Mouse (Mus musculus) lung, embryonic 16.5 days (tissue): ENCODE measurements at regions not wholly inside any gene's neighbourhood (a gene's known extent, or its start where the extent isn't known, plus 50 kb on each side); places are given as distances from the start of the nearest gene placed in this dataset.

Source experiments
- ATAC-seq: fragments of 200-750 bp; cut with Nextera tagmentation; 2 replicates; pipeline ENCODE4 v1.8.0; 2017; ENCODE audit warnings: low read depth, mild to moderate bottlenecking, moderate library complexity
- H3K27ac ChIP-seq: fragments of 300-500 bp; sonication (generic); 2 replicates; pipeline ENCODE4 v1.5.1; 2014; ENCODE audit warnings: mild to moderate bottlenecking, control low read depth, low read length
- H3K27me3 ChIP-seq: fragments of 300-500 bp; sonication (generic); 2 replicates; pipeline ENCODE4 v1.6.1; 2014; ENCODE audit warnings: low read depth, low read length, mixed read lengths; ENCODE audit not compliant: control insufficient read depth, insufficient read depth
- H3K36me3 ChIP-seq: fragments of 300-500 bp; sonication (generic); 2 replicates; pipeline ENCODE4 v1.6.1; 2014; ENCODE audit warnings: low read length; ENCODE audit not compliant: control insufficient read depth, insufficient read depth
- H3K4me1 ChIP-seq: fragments of 300-500 bp; sonication (generic); replicated peaks from 2 replicates; pipeline ENCODE4 v1.6.1; 2014; ENCODE audit warnings: low read length, mixed read lengths; ENCODE audit not compliant: control insufficient read depth, insufficient read depth
- H3K4me2 ChIP-seq: fragments of 300-500 bp; sonication (generic); 2 replicates; pipeline ENCODE4 v1.6.1; 2014; ENCODE audit warnings: low read depth, low read length, control low read depth
- H3K4me3 ChIP-seq: fragments of 300-500 bp; sonication (generic); 2 replicates; pipeline ENCODE4 v1.5.1; 2014; ENCODE audit warnings: mild to moderate bottlenecking, low read length, control low read depth
- H3K9ac ChIP-seq: fragments of 300-500 bp; sonication (generic); 2 replicates; pipeline ENCODE4 v1.6.1; 2014; ENCODE audit warnings: low read length, control low read depth
- H3K9me3 ChIP-seq: fragments of 300-500 bp; sonication (generic); 2 replicates; pipeline ENCODE4 v1.6.1; 2016; ENCODE audit warnings: low read length; ENCODE audit not compliant: control insufficient read depth
- WGBS: fragments of 180-500 bp; shearing (Covaris S2); extraction: QIAGEN DNeasy Blood & Tissue Kit; methylation state at CpG from one replicate; pipeline ENCODE4 v1.1.7; 2014; 5-methylcytosine and 5-hydroxymethylcytosine counted together

DNA sequence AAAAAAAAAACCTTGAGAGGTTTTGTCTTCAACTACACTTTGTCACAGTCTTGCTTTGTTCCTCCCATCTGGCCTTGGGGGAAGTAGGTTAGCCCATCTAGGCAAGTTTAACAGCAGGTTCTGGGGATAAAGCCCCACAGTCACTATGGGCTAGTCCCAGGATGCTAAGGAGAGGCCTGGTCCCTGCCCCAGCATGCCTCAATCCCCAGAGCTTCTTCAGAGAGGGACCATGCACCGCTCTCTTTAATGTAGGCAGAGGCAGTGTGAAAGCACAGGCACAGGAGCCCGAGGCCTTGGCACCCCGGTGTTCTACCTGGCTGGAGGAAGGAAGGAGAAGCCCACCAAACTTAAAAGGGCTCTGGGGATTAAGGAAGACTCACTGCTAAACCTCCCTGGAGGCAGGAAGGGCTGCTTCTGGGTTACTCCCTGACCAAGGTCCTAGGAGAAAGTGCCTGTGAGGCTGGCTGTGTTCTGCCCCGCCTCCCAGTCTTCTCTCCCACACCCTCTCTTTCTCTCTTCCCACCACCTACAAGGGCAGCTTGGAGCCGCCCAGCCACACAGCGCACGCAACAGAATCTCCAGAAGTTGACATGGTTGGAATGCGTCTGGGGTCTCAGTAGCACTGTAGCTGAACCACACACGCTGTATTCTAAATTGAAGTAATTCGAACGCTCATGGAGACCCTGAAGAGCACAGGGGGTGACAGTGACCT lies 633.5 kb downstream of the Zfp706 start:
- Histone ChIP-seq H3K36me3 (no peaks in the 10 kb centered on the region), H3K4me2 (peak overlapping the region; percentile 90), H3K4me1 (peaks cover 21% of the 10 kb centered on the region), H3K9ac (peak overlapping the region; percentile 70), H3K4me3 (peak overlapping the region; percentile 53), H3K27me3 (no peaks in the 10 kb centered on the region), H3K9me3 (no peaks in the 10 kb centered on the region), H3K27ac (peak overlapping the region; percentile 99)
- peak; percentile 86 for ATAC-seq
- WGBS: 8% methylated on average over 11 of the region's 11 CpGs

GRCm38 (mm10) chr15:36373481-36373880 lies 634.1 kb downstream of the Zfp706 start:
- H3K4me3 ChIP-seq: no peak overlapping the region
- peak overlapping the region; percentile 99 for H3K27ac ChIP-seq
- 0 out of 2 replicates have a peak, but pooled peaks have one; percentile 12 for ATAC-seq
- no peaks in the 10 kb centered on the region for H3K27me3 ChIP-seq
- peak overlapping the region; percentile 90 for H3K4me2 ChIP-seq
- peaks cover 21% of the 10 kb centered on the region for H3K4me1 ChIP-seq
- H3K9me3 ChIP-seq: no peaks in the 10 kb centered on the region
- WGBS: 24% methylated on average over 3 of the region's 3 CpGs
- H3K36me3 ChIP-seq: no peaks in the 10 kb centered on the region
- H3K9ac ChIP-seq: peak overlapping the region; percentile 70

GRCm38 (mm10) chr15:36371382-36371781 lies 636.2 kb downstream of the Zfp706 start:
- peaks cover 21% of the 10 kb centered on the region for H3K4me1 ChIP-seq
- no peaks in the 10 kb centered on the region for H3K27me3 ChIP-seq
- ATAC-seq: no peak
- H3K36me3 ChIP-seq: no peaks in the 10 kb centered on the region
- H3K27ac ChIP-seq: no peak overlapping the region; the same call in 1 of the 2 replicates
- H3K9ac ChIP-seq: no peak overlapping the region
- H3K4me3 ChIP-seq: no peak overlapping the region
- H3K9me3 ChIP-seq: no peaks in the 10 kb centered on the region
- no peak overlapping the region for H3K4me2 ChIP-seq

- H3K9ac ChIP-seq: no peak overlapping the region
- H3K4me3 ChIP-seq: no peak overlapping the region
- no peak overlapping the region for H3K27ac ChIP-seq
- H3K36me3 ChIP-seq: no peaks in the 10 kb centered on the region
- H3K27me3 ChIP-seq: no peaks in the 10 kb centered on the region
- no peak for ATAC-seq
- no peak overlapping the region for H3K4me2 ChIP-seq
- WGBS: 77% methylated on average over 4 of the region's 4 CpGs
- peaks cover 21% of the 10 kb centered on the region for H3K4me1 ChIP-seq
- no peaks in the 10 kb centered on the region for H3K9me3 ChIP-seq
Observed at GRCm38 (mm10) chr15:36370906-36371305, 636.7 kb downstream of the Zfp706 start.

DNA sequence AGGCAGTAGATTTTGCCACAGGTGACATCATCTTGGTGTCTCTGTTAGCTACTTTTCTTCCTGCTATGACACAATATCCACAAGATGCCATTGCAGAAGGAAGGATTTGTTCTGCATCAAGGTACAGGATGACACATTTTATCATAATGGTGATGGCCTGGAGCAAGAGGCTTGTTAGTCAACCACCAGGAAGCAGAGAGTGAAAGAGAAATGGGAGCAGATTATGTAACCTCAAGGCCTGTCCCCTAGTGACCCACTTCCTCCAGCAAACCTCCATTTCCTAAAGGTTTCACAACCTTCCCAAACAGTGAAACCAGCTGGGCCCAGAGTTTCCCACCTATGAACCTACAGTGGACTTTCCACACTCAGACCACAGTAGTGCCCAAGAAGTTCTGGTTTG lies 640.3 kb downstream of the Zfp706 start:
- Histone ChIP-seq H3K27me3 (no peaks in the 10 kb centered on the region), H3K4me3 (no peak overlapping the region), H3K9ac (no peak overlapping the region), H3K9me3 (no peaks in the 10 kb centered on the region), H3K27ac (no peak overlapping the region), H3K4me1 (peaks cover 3% of the 10 kb centered on the region; the same call in 1 of the 2 replicates), H3K36me3 (no peaks in the 10 kb centered on the region), H3K4me2 (no peak overlapping the region)
- no peak for ATAC-seq

GRCm38 (mm10) chr15:36364757-36365156 lies 642.8 kb downstream of the Zfp706 start:
- Histone ChIP-seq H3K9ac (no peak overlapping the region), H3K36me3 (no peaks in the 10 kb centered on the region)
- ATAC-seq: no peak

DNA sequence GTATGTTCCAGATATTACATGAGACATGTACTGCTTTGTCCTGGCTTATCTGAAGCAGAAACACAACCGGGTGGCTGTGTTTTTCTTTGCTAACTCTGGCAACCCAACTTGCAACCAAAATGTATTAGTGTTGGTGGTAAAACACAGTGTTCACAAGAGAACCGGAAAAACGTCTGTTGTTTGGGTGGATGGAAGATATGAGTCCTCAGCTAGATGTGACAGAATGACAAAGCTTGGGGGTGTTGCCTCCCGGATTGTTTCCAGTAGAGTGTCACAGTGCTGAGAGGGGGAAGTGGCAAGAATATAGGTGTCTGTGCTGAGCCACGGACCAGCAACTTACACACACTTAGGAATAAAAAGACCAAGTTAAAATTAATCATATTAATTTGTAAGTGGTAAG lies 643.5 kb downstream of the Zfp706 start:
- no peak overlapping the region for H3K4me2 ChIP-seq
- no peaks in the 10 kb centered on the region for H3K36me3 ChIP-seq
- no peak overlapping the region for H3K4me3 ChIP-seq
- no peak for ATAC-seq
- H3K9me3 ChIP-seq: no peaks in the 10 kb centered on the region
- H3K4me1 ChIP-seq: peaks cover 17% of the 10 kb centered on the region
- no peak overlapping the region for H3K27ac ChIP-seq
- 47% methylated on average over 5 of the region's 5 CpGs for WGBS
- H3K9ac ChIP-seq: no peak overlapping the region
- H3K27me3 ChIP-seq: no peaks in the 10 kb centered on the region

More at GRCm38 (mm10) chr15:36364757-36365156, 642.8 kb downstream of the Zfp706 start:
- Histone ChIP-seq H3K4me1 (peaks cover 17% of the 10 kb centered on the region), H3K4me2 (no peak overlapping the region), H3K27ac (no peak overlapping the region), H3K4me3 (no peak overlapping the region), H3K27me3 (no peaks in the 10 kb centered on the region), H3K9me3 (no peaks in the 10 kb centered on the region)

DNA sequence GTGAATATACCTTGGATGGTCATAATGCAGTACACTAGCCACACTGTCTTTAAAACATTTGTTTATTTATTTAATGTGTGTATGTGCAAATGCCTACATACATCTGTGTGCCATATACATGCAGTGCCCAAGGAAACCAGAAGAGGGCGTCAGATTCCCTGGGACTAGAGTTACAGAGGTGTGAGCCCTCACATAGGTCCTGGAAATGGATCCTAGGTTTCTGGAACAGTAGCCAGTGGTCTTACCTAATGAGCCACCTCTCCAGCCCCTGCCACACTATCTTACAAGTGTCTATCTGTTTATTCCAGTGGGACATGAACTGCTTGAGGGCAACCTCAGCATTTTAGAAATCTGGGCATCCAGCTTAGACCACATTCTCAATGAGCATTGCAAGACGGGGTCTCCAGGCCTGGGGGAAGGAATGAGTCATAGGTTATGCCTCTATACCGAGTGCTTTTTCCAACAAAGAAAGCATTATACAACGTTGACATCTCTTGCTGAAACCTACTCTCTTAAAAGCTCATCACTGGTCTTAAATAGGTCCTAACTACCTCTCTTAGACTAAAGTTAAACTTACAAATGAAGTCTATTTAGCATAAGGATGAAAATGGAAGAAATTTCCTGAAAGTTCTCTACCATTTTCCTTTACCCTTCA lies 644.5 kb downstream of the Zfp706 start:
- H3K9me3 ChIP-seq: no peaks in the 10 kb centered on the region
- whole genome bisulfite sequencing: 64% methylated on average over 4 of the region's 4 CpGs
- ATAC-seq: no peak

DNA sequence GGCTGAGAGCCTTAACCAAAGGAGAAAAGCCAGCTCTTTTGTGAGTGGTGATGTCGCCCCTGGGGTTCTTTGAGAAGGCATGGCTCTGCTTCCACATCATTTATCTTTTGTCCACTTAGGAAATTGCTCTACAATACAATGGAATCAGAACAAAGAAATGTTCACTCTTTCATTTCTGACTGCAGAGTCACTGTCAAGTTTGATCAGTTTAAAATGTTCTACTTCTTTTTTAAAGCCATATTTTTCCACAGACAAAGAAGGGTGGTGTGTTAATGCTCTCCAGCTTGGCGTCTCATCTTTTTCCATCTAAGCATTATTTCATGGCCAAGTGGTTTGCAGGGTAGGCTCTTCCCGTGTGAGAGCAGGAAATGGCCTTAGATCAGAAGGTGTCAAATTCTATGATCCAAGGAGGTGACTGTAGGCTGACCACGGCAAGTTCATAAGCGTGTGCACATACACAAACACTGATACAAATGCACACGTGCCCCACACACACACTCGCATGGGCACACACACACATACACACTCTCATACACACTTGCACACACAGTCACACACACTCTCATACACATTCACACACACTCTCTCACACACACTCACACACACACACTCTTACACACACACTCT lies 645.9 kb downstream of the Zfp706 start:
- H3K27me3 ChIP-seq: no peaks in the 10 kb centered on the region
- H3K4me2 ChIP-seq: no peak overlapping the region
- no peak overlapping the region for H3K4me3 ChIP-seq
- no peaks in the 10 kb centered on the region for H3K9me3 ChIP-seq
- WGBS: 39% methylated on average over 7 of the region's 7 CpGs
- ATAC-seq: 0 out of 2 replicates have a peak, but pooled peaks have one; percentile 51
- H3K27ac ChIP-seq: peak overlapping the region; percentile 76
- no peak overlapping the region for H3K9ac ChIP-seq
- no peaks in the 10 kb centered on the region for H3K36me3 ChIP-seq
- H3K4me1 ChIP-seq: peaks cover 17% of the 10 kb centered on the region

More for the DNA sequence above, 644.5 kb downstream of the Zfp706 start:
- Histone ChIP-seq H3K27ac (no peak overlapping the region), H3K27me3 (no peaks in the 10 kb centered on the region), H3K9ac (no peak overlapping the region), H3K4me3 (no peak overlapping the region), H3K4me2 (no peak overlapping the region), H3K4me1 (peaks cover 17% of the 10 kb centered on the region), H3K36me3 (no peaks in the 10 kb centered on the region)
